Mouse (Mus musculus) MEL (cell line): ENCODE measurements around the gene Shf. TPM values are rescaled to one million over a fixed set of nuclear protein-coding genes. Genes with fewer than 3 reads are reported as not detected.

Experiments used
- DNase-seq: peaks from one replicate; pipeline ENCODE4 v3.0.0; 2011; ENCODE audit warnings: low read depth, low spot score
- H3K27ac ChIP-seq: 2 replicates; pipeline ENCODE4 v1.5.1; 2012; ENCODE audit warnings: low read depth, mild to moderate bottlenecking, control low read depth, low read length, moderate library complexity; ENCODE audit not compliant: control insufficient read depth
- H3K27me3 ChIP-seq, 2 experiments: fragments of 150-350 bp in 1 of 2; sonication (generic) in 1 of 2; 2 replicates each; pipeline ENCODE4 v1.6.1; 2012; ENCODE audit warnings: low read length in 2 of 2, mild to moderate bottlenecking in 2 of 2, improper control_type of control experiment in 1 of 2, moderate library complexity in 1 of 2; ENCODE audit not compliant: insufficient read depth in 2 of 2, control insufficient read depth in 1 of 2
- H3K36me3 ChIP-seq, 2 experiments: 2 replicates each; pipeline ENCODE4 v1.6.1; 2012 to 2014; ENCODE audit warnings: low read length in 2 of 2, improper control_type of control experiment in 1 of 2, inconsistent platforms in 1 of 2, mild to moderate bottlenecking in 1 of 2; ENCODE audit not compliant: insufficient read depth in 2 of 2, control insufficient read depth in 1 of 2
- H3K4me1 ChIP-seq, 2 experiments: fragments of 150-350 bp in 1 of 2; sonication (generic) in 1 of 2; 2 replicates each; pipeline ENCODE4 v1.6.1; 2012; ENCODE audit warnings: low read length in 2 of 2, improper control_type of control experiment in 1 of 2, mild to moderate bottlenecking in 1 of 2; ENCODE audit not compliant: insufficient read depth in 2 of 2, control insufficient read depth in 1 of 2
- H3K4me3 ChIP-seq, 2 experiments: fragments of 150-350 bp in 1 of 2; sonication (generic) in 1 of 2; 2 replicates each; pipeline ENCODE4 v1.5.1; 2012; ENCODE audit warnings: low read depth in 2 of 2, low read length in 2 of 2, mild to moderate bottlenecking in 2 of 2, moderate library complexity in 2 of 2, control low read depth in 1 of 2, improper control_type of control experiment in 1 of 2; ENCODE audit not compliant: control insufficient read depth in 1 of 2, insufficient read depth in 1 of 2
- H3K79me2 ChIP-seq: 2 replicates; pipeline ENCODE4 v1.6.1; 2012; ENCODE audit warnings: mild to moderate bottlenecking, low read length, moderate library complexity; ENCODE audit not compliant: control insufficient read depth, poor library complexity, insufficient read depth
- H3K9ac ChIP-seq: 2 replicates; pipeline ENCODE4 v1.6.1; 2012; ENCODE audit warnings: low read depth, mild to moderate bottlenecking, control low read depth, low read length, moderate library complexity; ENCODE audit not compliant: control insufficient read depth, poor library complexity, severe bottlenecking
- H3K9me3 ChIP-seq: fragments of 150-350 bp; sonication (generic); replicated peaks from 2 replicates; pipeline ENCODE4 v1.6.1; 2012; ENCODE audit warnings: mild to moderate bottlenecking, low read length, improper control_type of control experiment, moderate library complexity; ENCODE audit not compliant: insufficient read depth
- BHLHE40 ChIP-seq: IDR thresholded peaks from 2 replicates; pipeline ENCODE4 v1.6.1; 2012; ENCODE audit warnings: low read depth, mild to moderate bottlenecking, inconsistent platforms, low read length, improper control_type of control experiment, borderline replicate concordance
- CHD1 ChIP-seq: IDR thresholded peaks from 2 replicates; pipeline ENCODE4 v1.6.1; 2012; ENCODE audit warnings: low read depth, mild to moderate bottlenecking, inconsistent platforms, low read length, improper control_type of control experiment
- CHD2 ChIP-seq: IDR thresholded peaks from 2 replicates; pipeline ENCODE4 v1.6.1; 2011; ENCODE audit warnings: low read length, improper control_type of control experiment
- E2F4 ChIP-seq: IDR thresholded peaks from 2 replicates; pipeline ENCODE4 v1.6.1; 2011; ENCODE audit warnings: low read depth, low read length, improper control_type of control experiment, borderline replicate concordance
- ELF1 ChIP-seq: IDR thresholded peaks from 2 replicates; pipeline ENCODE4 v1.6.1; 2014; ENCODE audit warnings: low read depth, mild to moderate bottlenecking, inconsistent platforms, low read length, improper control_type of control experiment, moderate library complexity
- EP300 ChIP-seq, 2 experiments: IDR thresholded peaks; 2 replicates each; pipeline ENCODE4 v1.6.1; 2011; ENCODE audit warnings: improper control_type of control experiment in 2 of 2, low read length in 2 of 2, low read depth in 1 of 2, mild to moderate bottlenecking in 1 of 2
- ETS1 ChIP-seq: IDR thresholded peaks from 2 replicates; pipeline ENCODE4 v1.6.1; 2012; ENCODE audit warnings: low read depth, mild to moderate bottlenecking, inconsistent platforms, low read length, improper control_type of control experiment, moderate library complexity
- GATA1 ChIP-seq: IDR thresholded peaks from 2 replicates; pipeline ENCODE4 v1.6.1; 2011; ENCODE audit warnings: low read depth, low read length, improper control_type of control experiment
- MAX ChIP-seq: IDR thresholded peaks from 2 replicates; pipeline ENCODE4 v1.6.1; 2011; ENCODE audit warnings: low read length, improper control_type of control experiment
- MAZ ChIP-seq: IDR thresholded peaks from 2 replicates; pipeline ENCODE4 v1.6.1; 2012; ENCODE audit warnings: low read depth, mild to moderate bottlenecking, inconsistent platforms, low read length, improper control_type of control experiment
- MXI1 ChIP-seq: IDR thresholded peaks from 2 replicates; pipeline ENCODE4 v1.6.1; 2011; ENCODE audit warnings: mild to moderate bottlenecking, low read depth, low read length, improper control_type of control experiment
- MYB ChIP-seq: IDR thresholded peaks from 2 replicates; pipeline ENCODE4 v1.6.1; 2011; ENCODE audit warnings: mild to moderate bottlenecking, low read depth, low read length, improper control_type of control experiment
- MYC ChIP-seq: IDR thresholded peaks from 2 replicates; pipeline ENCODE4 v1.6.1; 2011; ENCODE audit warnings: low read depth, mild to moderate bottlenecking, low read length, improper control_type of control experiment, moderate library complexity
- POLR2A ChIP-seq, 2 experiments: IDR thresholded peaks; 2 replicates each; pipeline ENCODE4 v1.6.1; 2011 to 2012; ENCODE audit warnings: low read length in 2 of 2, mild to moderate bottlenecking in 2 of 2, control low read depth in 1 of 2, improper control_type of control experiment in 1 of 2, low read depth in 1 of 2, moderate library complexity in 1 of 2; ENCODE audit not compliant: control insufficient read depth in 1 of 2, insufficient read depth in 1 of 2, poor library complexity in 1 of 2
- POLR2AphosphoS2 ChIP-seq: IDR thresholded peaks from 2 replicates; pipeline ENCODE4 v1.6.1; 2011; ENCODE audit warnings: low read length, improper control_type of control experiment
- POLR2AphosphoS5 ChIP-seq: IDR thresholded peaks from 2 replicates; pipeline ENCODE4 v1.6.1; 2012; ENCODE audit warnings: low read depth, borderline replicate concordance, mild to moderate bottlenecking, inconsistent platforms, low read length, moderate library complexity, mixed read lengths
- RCOR1 ChIP-seq: IDR thresholded peaks from 2 replicates; pipeline ENCODE4 v1.6.1; 2012; ENCODE audit warnings: low read depth, mild to moderate bottlenecking, inconsistent platforms, low read length, improper control_type of control experiment
- SIN3A ChIP-seq: IDR thresholded peaks from 2 replicates; pipeline ENCODE4 v1.6.1; 2012; ENCODE audit warnings: low read length, improper control_type of control experiment, inconsistent platforms
- SMC3 ChIP-seq: IDR thresholded peaks from 2 replicates; pipeline ENCODE4 v1.6.1; 2011; ENCODE audit warnings: low read depth, low read length, improper control_type of control experiment
- TBP ChIP-seq: IDR thresholded peaks from 2 replicates; pipeline ENCODE4 v1.8.0; 2011; ENCODE audit warnings: low read depth, low read length, improper control_type of control experiment
- TCF12 ChIP-seq: IDR thresholded peaks from 2 replicates; pipeline ENCODE4 v1.6.1; 2014; ENCODE audit warnings: low read depth, mild to moderate bottlenecking, inconsistent platforms, low read length, improper control_type of control experiment, moderate library complexity
- USF1 ChIP-seq: IDR thresholded peaks from 2 replicates; pipeline ENCODE4 v1.6.1; 2014; ENCODE audit warnings: low read depth, mild to moderate bottlenecking, inconsistent platforms, low read length, improper control_type of control experiment, moderate library complexity
- USF2 ChIP-seq, 2 experiments: IDR thresholded peaks; 2 replicates each; pipeline ENCODE4 v1.6.1; 2011 to 2012; ENCODE audit warnings: improper control_type of control experiment in 2 of 2, low read length in 2 of 2, borderline replicate concordance in 1 of 2, inconsistent platforms in 1 of 2, low read depth in 1 of 2, mild to moderate bottlenecking in 1 of 2; ENCODE audit not compliant: insufficient read depth in 1 of 2
- ZC3H11A ChIP-seq: IDR thresholded peaks from 2 replicates; pipeline ENCODE4 v1.6.1; 2012; ENCODE audit warnings: low read depth, mild to moderate bottlenecking, inconsistent platforms, low read length, improper control_type of control experiment
- ZKSCAN1 ChIP-seq: IDR thresholded peaks from 2 replicates; pipeline ENCODE4 v1.6.1; 2012; ENCODE audit warnings: low read depth, mild to moderate bottlenecking, inconsistent platforms, low read length, improper control_type of control experiment, moderate library complexity
- ZMIZ1 ChIP-seq: IDR thresholded peaks from 2 replicates; pipeline ENCODE4 v1.6.1; 2012; ENCODE audit warnings: low read depth, mild to moderate bottlenecking, inconsistent platforms, low read length, improper control_type of control experiment, moderate library complexity
- ZNF384 ChIP-seq: IDR thresholded peaks from 2 replicates; pipeline ENCODE4 v1.6.1; 2012; ENCODE audit warnings: low read depth, mild to moderate bottlenecking, inconsistent platforms, low read length, improper control_type of control experiment
- polyA plus RNA-seq, 2 experiments: library from polyadenylated mRNA; stranded (reverse) in 1 of 2; unstranded in 1 of 2; fragments of >175 nt in 1 of 2; fragments of >200 nt in 1 of 2; gene quantifications; 2 replicates each; pipeline versions ENCODE4 v1.2.1 to v1.2.4; 2012; ENCODE audit warnings: low replicate concordance in 2 of 2, low read depth in 1 of 2; ENCODE audit not compliant: insufficient read length in 2 of 2, insufficient read depth in 1 of 2, missing spikeins in 1 of 2
- total RNA-seq: library from RNA; depleted of rRNA; stranded (reverse); fragments of 300-350 nt; gene quantifications from 2 replicates; pipeline ENCODE4 v1.2.3, GENCODE M21; 2012

Gene Shf
- total and polyA plus RNA-seq, 3 experiments: 4.3 to 9.7 TPM; not detected in 1

- H3K9me3 ChIP-seq: no peaks in the 10 kb centered on the region
- no peak for DNase-seq
- H3K27me3 ChIP-seq: no peaks in the 10 kb centered on the region
- no peak overlapping the region for H3K4me3 ChIP-seq
- peaks cover 0 to 16% of the 10 kb centered on the region in 2 experiments; a peak in 2 of 4 replicates for H3K36me3 ChIP-seq
- no peak overlapping the region for H3K27ac ChIP-seq
- H3K4me1 ChIP-seq: peaks cover 7 to 18% of the 10 kb centered on the region in 2 experiments
- no peaks in the 10 kb centered on the region for H3K79me2 ChIP-seq
- TF ChIP-seq TCF12 (no peak), EP300 (IDR thresholded peaks at IDR 0.05; ENCODE audit: low read depth in 1 of 2, low read length in 2 of 2) (no peak), TBP (no peak), MYC (no peak), GATA1 (no peak), POLR2AphosphoS2 (no peak), RCOR1 (no peak), ZMIZ1 (no peak), USF1 (no peak), USF2 (IDR thresholded peaks at IDR 0.05; ENCODE audit: borderline replicate concordance in 1 of 2, insufficient read depth in 1 of 2, low read depth in 1 of 2, low read length in 2 of 2) (no peak), ETS1 (no peak)
- no peak overlapping the region for H3K9ac ChIP-seq
Measured at GRCm38 (mm10) chr2:122361868-122362621, 6.9 kb downstream of the Shf start.

GRCm38 (mm10) chr2:122361181-122361580, 7.8 kb downstream of the Shf start:
- DNase-seq: peak; percentile 17
- Histone ChIP-seq H3K4me1 (peaks cover 7 to 18% of the 10 kb centered on the region in 2 experiments), H3K9ac (no peak overlapping the region), H3K27me3 (no peaks in the 10 kb centered on the region), H3K36me3 (peaks cover 0 to 16% of the 10 kb centered on the region in 2 experiments; a peak in 2 of 4 replicates), H3K27ac (no peak overlapping the region), H3K79me2 (no peaks in the 10 kb centered on the region), H3K4me3 (no peak overlapping the region), H3K9me3 (no peaks in the 10 kb centered on the region)
- TF ChIP-seq MYB (no peak), CHD2 (no peak), POLR2AphosphoS2 (no peak), MXI1 (no peak), BHLHE40 (no peak), POLR2A (IDR thresholded peaks at IDR 0.05; ENCODE audit: control insufficient read depth in 1 of 2, insufficient read depth in 1 of 2, low read depth in 1 of 2, low read length in 2 of 2, poor library complexity in 1 of 2) (no peak), E2F4 (no peak), ZC3H11A (no peak), MAX (no peak), SIN3A (no peak), ZNF384 (no peak), MAZ (no peak), ZKSCAN1 (no peak), CHD1 (no peak), ZMIZ1 (no peak), TBP (no peak), POLR2AphosphoS5 (no peak), ELF1 (no peak), SMC3 (no peak)
